Mouse (Mus musculus) G1E (cell line): ENCODE results near the gene Naaa.

Source experiments
- CTCF ChIP-seq: IDR thresholded peaks from 2 replicates; pipeline ENCODE4 v1.5.1; 2012; ENCODE audit warnings: low read depth, low read length, inconsistent platforms, mixed read lengths
- POLR2AphosphoS5 ChIP-seq: IDR thresholded peaks from 2 replicates; pipeline ENCODE4 v1.6.1; 2012; ENCODE audit warnings: low read depth, low read length, inconsistent platforms; ENCODE audit not compliant: insufficient replicate concordance

GRCm38 (mm10) chr5:92262646-92263045 lies 15.3 kb downstream of the Naaa start:
- TF ChIP-seq CTCF (no peak), POLR2AphosphoS5 (no peak)
